Mouse (Mus musculus): ENCODE measurements around the gene D630003M21Rik. TPM values are rescaled to one million over a fixed set of nuclear protein-coding genes. Genes with fewer than 3 reads are reported as not detected.

Gene D630003M21Rik
- total and polyA plus RNA-seq, 3 experiments, result under 0.01 TPM; not detected in 2

- H3K36me3 ChIP-seq (replicated peaks), result no peaks in the 10 kb centered on the region
- no peaks in the 10 kb centered on the region for H3K4me1 ChIP-seq (ENCODE audit: insufficient read depth, low read depth, low read length)
- H3K4me3 ChIP-seq (ENCODE audit: low read depth, low read length), result no peak overlapping the region
- H3K27me3 ChIP-seq (ENCODE audit: insufficient read depth, low read length), result peaks cover 11% of the 10 kb centered on the region; the same call in 1 of the 2 replicates
- H3K9me3 ChIP-seq (replicated peaks), result no peaks in the 10 kb centered on the region
- TF ChIP-seq GATA1 (IDR thresholded peaks at IDR 0.05; ENCODE audit: borderline replicate concordance, low read length) (no peak), POLR2AphosphoS5 (IDR thresholded peaks at IDR 0.05; ENCODE audit: insufficient replicate concordance, low read depth, low read length) (no peak), GATA2 (IDR thresholded peaks at IDR 0.05; ENCODE audit: borderline replicate concordance, low read depth, low read length) (no peak), CTCF (IDR thresholded peaks at IDR 0.05; ENCODE audit: low read depth, low read length) (no peak), TAL1 (conservative IDR thresholded peaks at IDR 0.05; ENCODE audit: low read depth, low read length) (no peak)
- DNase-seq (ENCODE audit: low spot score) (no peak), ATAC-seq (ENCODE audit: extremely low read depth, insufficient number of reproducible peaks, low FRiP score, poor library complexity, severe bottlenecking) (no peak)
Measured at GRCm38 (mm10) chr2:158270017-158270416, 41.0 kb upstream of the D630003M21Rik start.

GRCm38 (mm10) chr2:158264877-158265276 lies 35.9 kb upstream of the D630003M21Rik start:
- no peak for DNase-seq (ENCODE audit: low spot score)
- TF ChIP-seq GATA2 (IDR thresholded peaks at IDR 0.05; ENCODE audit: borderline replicate concordance, low read depth, low read length) (no peak), CTCF (IDR thresholded peaks at IDR 0.05; ENCODE audit: low read depth, low read length) (no peak), POLR2AphosphoS5 (IDR thresholded peaks at IDR 0.05; ENCODE audit: insufficient replicate concordance, low read depth, low read length) (no peak), TAL1 (conservative IDR thresholded peaks at IDR 0.05; ENCODE audit: low read depth, low read length) (no peak)
- no peaks in the 10 kb centered on the region for H3K9me3 ChIP-seq (replicated peaks)
- no peaks in the 10 kb centered on the region for H3K4me1 ChIP-seq (ENCODE audit: insufficient read depth, low read depth, low read length)
- no peak for ATAC-seq (ENCODE audit: extremely low read depth, insufficient number of reproducible peaks, low FRiP score, poor library complexity, severe bottlenecking)
- H3K36me3 ChIP-seq (replicated peaks), result no peaks in the 10 kb centered on the region
- no peak overlapping the region for H3K4me3 ChIP-seq (ENCODE audit: low read depth, low read length)
- H3K27me3 ChIP-seq (ENCODE audit: insufficient read depth, low read length), result peaks cover 16% of the 10 kb centered on the region

- DNase-seq (ENCODE audit: low spot score), result no peak
- TF ChIP-seq POLR2AphosphoS5 (IDR thresholded peaks at IDR 0.05; ENCODE audit: insufficient replicate concordance, low read depth, low read length), result no peak
- H3K4me3 ChIP-seq (ENCODE audit: low read depth, low read length), result no peak overlapping the region
- peaks cover 6% of the 10 kb centered on the region; the same call in 1 of the 2 replicates for H3K4me1 ChIP-seq (ENCODE audit: insufficient read depth, low read depth, low read length)
- no peaks in the 10 kb centered on the region for H3K9me3 ChIP-seq (replicated peaks)
- H3K27me3 ChIP-seq (ENCODE audit: insufficient read depth, low read length), result peaks cover 13% of the 10 kb centered on the region
- no peaks in the 10 kb centered on the region for H3K36me3 ChIP-seq (replicated peaks)
- ATAC-seq (ENCODE audit: extremely low read depth, insufficient number of reproducible peaks, low FRiP score, poor library complexity, severe bottlenecking), result no peak
Measured at GRCm38 (mm10) chr2:158259498-158259897, 30.5 kb upstream of the D630003M21Rik start.

- ATAC-seq (ENCODE audit: extremely low read depth, insufficient number of reproducible peaks, low FRiP score, poor library complexity, severe bottlenecking) (no peak), DNase-seq (ENCODE audit: low spot score) (peak; percentile 41)
- TF ChIP-seq CTCF (IDR thresholded peaks at IDR 0.05; ENCODE audit: low read depth, low read length), result peak; percentile 36
- no peak for TF ChIP-seq TAL1 (conservative IDR thresholded peaks at IDR 0.05; ENCODE audit: low read depth, low read length)
- no peak for TF ChIP-seq GATA2 (IDR thresholded peaks at IDR 0.05; ENCODE audit: borderline replicate concordance, low read depth, low read length)
- Histone ChIP-seq H3K9me3 (replicated peaks) (no peaks in the 10 kb centered on the region), H3K4me1 (ENCODE audit: insufficient read depth, low read depth, low read length) (peaks cover 6% of the 10 kb centered on the region; the same call in 1 of the 2 replicates), H3K36me3 (replicated peaks) (no peaks in the 10 kb centered on the region), H3K4me3 (ENCODE audit: low read depth, low read length) (no peak overlapping the region), H3K27me3 (ENCODE audit: insufficient read depth, low read length) (peaks cover 10% of the 10 kb centered on the region)
Measured at GRCm38 (mm10) chr2:158258781-158259180, 29.8 kb upstream of the D630003M21Rik start.

- H3K4me3 ChIP-seq (ENCODE audit: low read depth, low read length), result no peak within 1 kb of the TSS
- peaks cover 6% of the 10 kb centered on the region; the same call in 1 of the 2 replicates for H3K4me1 ChIP-seq (ENCODE audit: insufficient read depth, low read depth, low read length)
- no peaks in the 10 kb centered on the region for H3K9me3 ChIP-seq (replicated peaks)
- H3K27me3 ChIP-seq (ENCODE audit: insufficient read depth, low read length), result peaks cover 12% of the 10 kb centered on the region
- no peaks in the 10 kb centered on the region for H3K36me3 ChIP-seq (replicated peaks)
- DNase-seq (ENCODE audit: low spot score), result no peak
- TF ChIP-seq TAL1 (conservative IDR thresholded peaks at IDR 0.05; ENCODE audit: low read depth, low read length) (no peak), POLR2AphosphoS5 (IDR thresholded peaks at IDR 0.05; ENCODE audit: insufficient replicate concordance, low read depth, low read length) (no peak), CTCF (IDR thresholded peaks at IDR 0.05; ENCODE audit: low read depth, low read length) (no peak), GATA1 (IDR thresholded peaks at IDR 0.05; ENCODE audit: borderline replicate concordance, low read length) (no peak), GATA2 (IDR thresholded peaks at IDR 0.05; ENCODE audit: borderline replicate concordance, low read depth, low read length) (no peak)
- no peak for ATAC-seq (ENCODE audit: extremely low read depth, insufficient number of reproducible peaks, low FRiP score, poor library complexity, severe bottlenecking)
Measured at GRCm38 (mm10) chr2:158258005-158258418, 29.0 kb upstream of the D630003M21Rik start, which contains the start of gene Bpi. TSS of gene Bpi (plus strand) at chr2:158258094.

GRCm38 (mm10) chr2:158256894-158257293 lies 27.9 kb upstream of the D630003M21Rik start:
- peaks cover 6% of the 10 kb centered on the region; the same call in 1 of the 2 replicates for H3K4me1 ChIP-seq (ENCODE audit: insufficient read depth, low read depth, low read length)
- H3K36me3 ChIP-seq (replicated peaks), result no peaks in the 10 kb centered on the region
- no peaks in the 10 kb centered on the region for H3K9me3 ChIP-seq (replicated peaks)
- DNase-seq (ENCODE audit: low spot score), result no peak
- no peak overlapping the region for H3K4me3 ChIP-seq (ENCODE audit: low read depth, low read length)
- H3K27me3 ChIP-seq (ENCODE audit: insufficient read depth, low read length), result peaks cover 14% of the 10 kb centered on the region
- no peak for ATAC-seq (ENCODE audit: extremely low read depth, insufficient number of reproducible peaks, low FRiP score, poor library complexity, severe bottlenecking)
- TF ChIP-seq GATA2 (IDR thresholded peaks at IDR 0.05; ENCODE audit: borderline replicate concordance, low read depth, low read length) (no peak), GATA1 (IDR thresholded peaks at IDR 0.05; ENCODE audit: borderline replicate concordance, low read length) (no peak), CTCF (IDR thresholded peaks at IDR 0.05; ENCODE audit: low read depth, low read length) (no peak), POLR2AphosphoS5 (IDR thresholded peaks at IDR 0.05; ENCODE audit: insufficient replicate concordance, low read depth, low read length) (no peak), TAL1 (conservative IDR thresholded peaks at IDR 0.05; ENCODE audit: low read depth, low read length) (no peak)

- DNase-seq (ENCODE audit: low spot score) (no peak), ATAC-seq (ENCODE audit: extremely low read depth, insufficient number of reproducible peaks, low FRiP score, poor library complexity, severe bottlenecking) (no peak)
- H3K4me1 ChIP-seq (ENCODE audit: insufficient read depth, low read depth, low read length), result peaks cover 6% of the 10 kb centered on the region; the same call in 1 of the 2 replicates
- H3K9me3 ChIP-seq (replicated peaks), result no peaks in the 10 kb centered on the region
- peaks cover 10% of the 10 kb centered on the region; the same call in 1 of the 2 replicates for H3K27me3 ChIP-seq (ENCODE audit: insufficient read depth, low read length)
- no peaks in the 10 kb centered on the region for H3K36me3 ChIP-seq (replicated peaks)
- H3K4me3 ChIP-seq (ENCODE audit: low read depth, low read length), result no peak overlapping the region
- no peak for TF ChIP-seq CTCF (IDR thresholded peaks at IDR 0.05; ENCODE audit: low read depth, low read length)
- no peak for TF ChIP-seq TAL1 (conservative IDR thresholded peaks at IDR 0.05; ENCODE audit: low read depth, low read length)
- TF ChIP-seq POLR2AphosphoS5 (IDR thresholded peaks at IDR 0.05; ENCODE audit: insufficient replicate concordance, low read depth, low read length), result no peak
- no peak for TF ChIP-seq GATA1 (IDR thresholded peaks at IDR 0.05; ENCODE audit: borderline replicate concordance, low read length)
Measured at GRCm38 (mm10) chr2:158253806-158254205, 24.8 kb upstream of the D630003M21Rik start.

Measured in G1E (cell line).